Mouse (Mus musculus) midbrain, embryonic 12.5 days (tissue): ENCODE data around the gene Srl. TPM values are rescaled to one million over a fixed set of nuclear protein-coding genes. Genes with fewer than 3 reads are reported as not detected.

Experiments used
- ATAC-seq: fragments of 200-750 bp; cut with Nextera tagmentation; 2 replicates; pipeline ENCODE4 v1.8.0; 2017; ENCODE audit warnings: low read depth, moderate TSS enrichment, moderate library complexity; ENCODE audit not compliant: low FRiP score
- H3K27ac ChIP-seq: fragments of 300-500 bp; sonication (generic); replicated peaks from 2 replicates; pipeline ENCODE4 v1.5.1; 2016; ENCODE audit warnings: mild to moderate bottlenecking
- H3K27me3 ChIP-seq: fragments of 300-500 bp; sonication (generic); 2 replicates; pipeline ENCODE4 v1.6.1; 2016; ENCODE audit warnings: mild to moderate bottlenecking
- H3K36me3 ChIP-seq: fragments of 300-500 bp; sonication (generic); 2 replicates; pipeline ENCODE4 v1.6.1; 2016
- H3K4me1 ChIP-seq: fragments of 300-500 bp; sonication (generic); 2 replicates; pipeline ENCODE4 v1.6.1; 2016
- H3K4me2 ChIP-seq: fragments of 300-500 bp; sonication (generic); replicated peaks from 2 replicates; pipeline ENCODE4 v1.6.1; 2016; ENCODE audit warnings: mild to moderate bottlenecking, moderate library complexity
- H3K4me3 ChIP-seq: fragments of 300-500 bp; sonication (generic); 2 replicates; pipeline ENCODE4 v1.5.1; 2016; ENCODE audit warnings: mild to moderate bottlenecking
- H3K9ac ChIP-seq: fragments of 300-500 bp; sonication (generic); replicated peaks from 2 replicates; pipeline ENCODE4 v1.6.1; 2016; ENCODE audit warnings: mild to moderate bottlenecking, moderate library complexity
- H3K9me3 ChIP-seq: fragments of 300-500 bp; sonication (generic); 2 replicates; pipeline ENCODE4 v1.6.1; 2016; ENCODE audit warnings: mild to moderate bottlenecking
- WGBS: fragments of 180-500 bp; shearing (Covaris S2); methylation state at CpG from one replicate; pipeline ENCODE4 v1.1.7; 2016; 5-methylcytosine and 5-hydroxymethylcytosine counted together
- polyA plus RNA-seq: library from polyadenylated mRNA; unstranded; fragments of >200 nt; fragmentation: Nextera tagmentation; extraction: Ambion mirVana; gene quantifications from 2 replicates; pipeline ENCODE4 v1.2.1, GENCODE M21; 2016

Srl gene
- polyA plus RNA-seq, 1 experiment from 2014 or later: 22.1 TPM

GRCm38 (mm10) chr16:4523313-4524004, 18.2 kb downstream of the Srl start:
- whole genome bisulfite sequencing: 70% methylated on average over 7 of the region's 7 CpGs
- H3K4me3 ChIP-seq: no peak overlapping the region
- 0 out of 2 replicates have a peak, but pooled peaks cover 6% of the 10 kb centered on the region for H3K4me1 ChIP-seq
- H3K27ac ChIP-seq: no peak overlapping the region
- H3K27me3 ChIP-seq: no peaks in the 10 kb centered on the region
- H3K36me3 ChIP-seq: no peaks in the 10 kb centered on the region
- H3K4me2 ChIP-seq: no peak overlapping the region
- H3K9ac ChIP-seq: no peak overlapping the region
- H3K9me3 ChIP-seq: no peaks in the 10 kb centered on the region
- no peak for ATAC-seq

- no peak for ATAC-seq
- Histone ChIP-seq H3K27ac (no peak overlapping the region), H3K4me1 (0 out of 2 replicates have a peak, but pooled peaks cover 6% of the 10 kb centered on the region), H3K9me3 (no peaks in the 10 kb centered on the region), H3K4me2 (no peak overlapping the region), H3K27me3 (no peaks in the 10 kb centered on the region), H3K4me3 (no peak overlapping the region), H3K36me3 (no peaks in the 10 kb centered on the region), H3K9ac (no peak overlapping the region)
- 53% methylated on average over 8 of the region's 8 CpGs for WGBS
Measured at GRCm38 (mm10) chr16:4522879-4523278, 18.7 kb downstream of the Srl start.

- 0 out of 2 replicates have a peak, but pooled peaks cover 6% of the 10 kb centered on the region for H3K4me1 ChIP-seq
- no peak overlapping the region for H3K4me2 ChIP-seq
- H3K4me3 ChIP-seq: no peak overlapping the region
- ATAC-seq: no peak
- H3K9ac ChIP-seq: no peak overlapping the region
- H3K27ac ChIP-seq: no peak overlapping the region
- no peaks in the 10 kb centered on the region for H3K36me3 ChIP-seq
- no peaks in the 10 kb centered on the region for H3K27me3 ChIP-seq
- H3K9me3 ChIP-seq: no peaks in the 10 kb centered on the region
- WGBS: 77% methylated on average over 5 of the region's 5 CpGs
Measured at GRCm38 (mm10) chr16:4521735-4522530, 19.7 kb downstream of the Srl start.

GRCm38 (mm10) chr16:4521074-4521667, 20.4 kb downstream of the Srl start:
- Histone ChIP-seq H3K4me2 (no peak overlapping the region), H3K9me3 (no peaks in the 10 kb centered on the region), H3K4me3 (no peak overlapping the region), H3K27ac (no peak overlapping the region), H3K4me1 (0 out of 2 replicates have a peak, but pooled peaks cover 6% of the 10 kb centered on the region), H3K9ac (no peak overlapping the region), H3K36me3 (no peaks in the 10 kb centered on the region), H3K27me3 (no peaks in the 10 kb centered on the region)
- WGBS: 78% methylated on average over 4 of the region's 4 CpGs
- no peak for ATAC-seq

- no peak overlapping the region for H3K9ac ChIP-seq
- no peak overlapping the region for H3K27ac ChIP-seq
- no peak overlapping the region for H3K4me3 ChIP-seq
- H3K9me3 ChIP-seq: no peaks in the 10 kb centered on the region
- H3K36me3 ChIP-seq: no peaks in the 10 kb centered on the region
- no peak overlapping the region for H3K4me2 ChIP-seq
- H3K4me1 ChIP-seq: 0 out of 2 replicates have a peak, but pooled peaks cover 6% of the 10 kb centered on the region
- WGBS: 77% methylated on average over 8 of the region's 8 CpGs
- ATAC-seq: no peak
- H3K27me3 ChIP-seq: no peaks in the 10 kb centered on the region
Measured at GRCm38 (mm10) chr16:4520673-4521072, 20.9 kb downstream of the Srl start.

GRCm38 (mm10) chr16:4519825-4520224, 21.8 kb downstream of the Srl start:
- 98% methylated on average over 2 of the region's 2 CpGs for WGBS
- no peak for ATAC-seq
- Histone ChIP-seq H3K27ac (no peak overlapping the region), H3K27me3 (no peaks in the 10 kb centered on the region), H3K4me3 (no peak overlapping the region), H3K4me2 (no peak overlapping the region), H3K9me3 (no peaks in the 10 kb centered on the region), H3K9ac (no peak overlapping the region), H3K4me1 (0 out of 2 replicates have a peak, but pooled peaks cover 6% of the 10 kb centered on the region), H3K36me3 (no peaks in the 10 kb centered on the region)

- Histone ChIP-seq H3K4me3 (no peak overlapping the region), H3K4me1 (0 out of 2 replicates have a peak, but pooled peaks cover 6% of the 10 kb centered on the region), H3K36me3 (no peaks in the 10 kb centered on the region), H3K27ac (no peak overlapping the region), H3K4me2 (no peak overlapping the region), H3K9ac (no peak overlapping the region), H3K9me3 (no peaks in the 10 kb centered on the region), H3K27me3 (no peaks in the 10 kb centered on the region)
- no peak for ATAC-seq
- WGBS: 75% methylated on average over 4 of the region's 4 CpGs
Measured at GRCm38 (mm10) chr16:4519157-4519556, 22.5 kb downstream of the Srl start.

- H3K4me3 ChIP-seq: no peak overlapping the region
- ATAC-seq: no peak
- no peaks in the 10 kb centered on the region for H3K36me3 ChIP-seq
- H3K4me2 ChIP-seq: no peak overlapping the region
- WGBS: 70% methylated on average over 2 of the region's 2 CpGs
- 0 out of 2 replicates have a peak, but pooled peaks cover 5% of the 10 kb centered on the region for H3K4me1 ChIP-seq
- no peak overlapping the region for H3K9ac ChIP-seq
- no peaks in the 10 kb centered on the region for H3K27me3 ChIP-seq
- H3K9me3 ChIP-seq: no peaks in the 10 kb centered on the region
- no peak overlapping the region for H3K27ac ChIP-seq
Measured at GRCm38 (mm10) chr16:4517906-4518305, 23.7 kb downstream of the Srl start.

GRCm38 (mm10) chr16:4514383-4514782, 27.2 kb downstream of the Srl start:
- Histone ChIP-seq H3K4me2 (no peak overlapping the region), H3K4me1 (0 out of 2 replicates have a peak, but pooled peaks cover 3% of the 10 kb centered on the region), H3K9ac (no peak overlapping the region), H3K4me3 (no peak overlapping the region), H3K27me3 (no peaks in the 10 kb centered on the region), H3K9me3 (no peaks in the 10 kb centered on the region), H3K27ac (no peak overlapping the region), H3K36me3 (no peaks in the 10 kb centered on the region)
- no peak for ATAC-seq
- WGBS: 87% methylated on average over 3 of the region's 3 CpGs

GRCm38 (mm10) chr16:4512661-4513438, 28.8 kb downstream of the Srl start:
- no peaks in the 10 kb centered on the region for H3K9me3 ChIP-seq
- no peak overlapping the region for H3K4me2 ChIP-seq
- 88% methylated on average over 3 of the region's 3 CpGs for WGBS

GRCm38 (mm10) chr16:4511371-4511770, 30.2 kb downstream of the Srl start:
- Histone ChIP-seq H3K27me3 (no peaks in the 10 kb centered on the region), H3K27ac (no peak overlapping the region), H3K4me1 (0 out of 2 replicates have a peak, but pooled peaks cover 2% of the 10 kb centered on the region), H3K4me2 (no peak overlapping the region), H3K36me3 (no peaks in the 10 kb centered on the region), H3K9me3 (no peaks in the 10 kb centered on the region), H3K4me3 (no peak overlapping the region), H3K9ac (no peak overlapping the region)
- 90% methylated on average over 2 of the region's 2 CpGs for WGBS
- ATAC-seq: no peak

More at GRCm38 (mm10) chr16:4512661-4513438, 28.8 kb downstream of the Srl start:
- no peaks in the 10 kb centered on the region for H3K36me3 ChIP-seq
- no peak overlapping the region for H3K9ac ChIP-seq
- H3K4me3 ChIP-seq: no peak overlapping the region
- H3K27ac ChIP-seq: no peak overlapping the region
- H3K27me3 ChIP-seq: no peaks in the 10 kb centered on the region
- 0 out of 2 replicates have a peak, but pooled peaks cover 2% of the 10 kb centered on the region for H3K4me1 ChIP-seq
- no peak for ATAC-seq
